Mouse (Mus musculus) small intestine, adult 2 months (tissue): Measurements from ENCODE around the gene Crip2.

Experiments
- CTCF ChIP-seq: fragments of 200-500 bp; IDR thresholded peaks from 2 replicates; pipeline ENCODE4 v1.5.1; 2012; ENCODE audit warnings: low read depth, mild to moderate bottlenecking, control low read depth, inconsistent platforms, low read length, moderate library complexity, mixed read lengths; ENCODE audit not compliant: insufficient replicate concordance, insufficient read length; ENCODE audit errors: extremely low read depth
- POLR2A ChIP-seq: fragments of 200-500 bp; IDR thresholded peaks from 2 replicates; pipeline ENCODE4 v1.6.1; 2012; ENCODE audit warnings: low read depth, mild to moderate bottlenecking, control low read depth, inconsistent platforms, low read length, moderate library complexity

- TF ChIP-seq POLR2A (no peak), CTCF (no peak)
Measured at GRCm38 (mm10) chr12:113109801-113110200, 30.2 kb upstream of the Crip2 start.
